Mouse (Mus musculus) hindbrain, embryonic 15.5 days (tissue): Measurements from ENCODE around the gene Fbxo39. TPM values are rescaled to one million over a fixed set of nuclear protein-coding genes. Genes with fewer than 3 reads are reported as not detected.

Source experiments
- ATAC-seq: fragments of 200-750 bp; cut with Nextera tagmentation; 2 replicates; pipeline ENCODE4 v1.8.0; 2017; ENCODE audit warnings: low read depth, moderate number of reproducible peaks, moderate TSS enrichment; ENCODE audit not compliant: low FRiP score
- H3K27ac ChIP-seq: fragments of 300-500 bp; sonication (generic); replicated peaks from 2 replicates; pipeline ENCODE4 v1.5.1; 2015; ENCODE audit warnings: mild to moderate bottlenecking, inconsistent platforms
- H3K27me3 ChIP-seq: fragments of 300-500 bp; sonication (generic); 2 replicates; pipeline ENCODE4 v1.6.1; 2015; ENCODE audit warnings: control low read depth, inconsistent platforms
- H3K36me3 ChIP-seq: fragments of 300-500 bp; sonication (generic); 2 replicates; pipeline ENCODE4 v1.6.1; 2015; ENCODE audit warnings: control low read depth, inconsistent platforms
- H3K4me1 ChIP-seq: fragments of 300-500 bp; sonication (generic); replicated peaks from 2 replicates; pipeline ENCODE4 v1.6.1; 2015; ENCODE audit warnings: control low read depth, inconsistent platforms
- H3K4me2 ChIP-seq: fragments of 300-500 bp; sonication (generic); 2 replicates; pipeline ENCODE4 v1.6.1; 2015; ENCODE audit warnings: moderate library complexity, mild to moderate bottlenecking, inconsistent platforms
- H3K4me3 ChIP-seq: fragments of 300-500 bp; sonication (generic); 2 replicates; pipeline ENCODE4 v1.5.1; 2015; ENCODE audit warnings: mild to moderate bottlenecking, inconsistent platforms
- H3K9ac ChIP-seq: fragments of 300-500 bp; sonication (generic); 2 replicates; pipeline ENCODE4 v1.6.1; 2015; ENCODE audit warnings: inconsistent platforms
- H3K9me3 ChIP-seq: fragments of 300-500 bp; sonication (generic); 2 replicates; pipeline ENCODE4 v1.6.1; 2016; ENCODE audit warnings: control low read depth, inconsistent platforms
- WGBS: fragments of 180-500 bp; shearing (Covaris S2); methylation state at CpG from one replicate; pipeline ENCODE4 v1.1.7; 2015; 5-methylcytosine and 5-hydroxymethylcytosine counted together
- polyA plus RNA-seq: library from polyadenylated mRNA; unstranded; fragments of >200 nt; fragmentation: Nextera tagmentation; extraction: Ambion mirVana; gene quantifications from 2 replicates; pipeline ENCODE4 v1.2.1, GENCODE M21; 2015

Fbxo39 gene
- polyA plus RNA-seq, 1 experiment from 2014 or later: not detected

GRCm38 (mm10) chr11:72349652-72350051 lies 35.4 kb downstream of the Fbxo39 start:
- Histone ChIP-seq H3K36me3 (no peaks in the 10 kb centered on the region), H3K4me3 (no peak overlapping the region), H3K4me1 (no peaks in the 10 kb centered on the region), H3K27me3 (no peaks in the 10 kb centered on the region), H3K9ac (no peak overlapping the region), H3K27ac (no peak overlapping the region), H3K9me3 (no peaks in the 10 kb centered on the region), H3K4me2 (no peak overlapping the region)
- 77% methylated on average over 4 of the region's 4 CpGs for WGBS
- ATAC-seq: no peak

GRCm38 (mm10) chr11:72352272-72352671 lies 38.0 kb downstream of the Fbxo39 start:
- no peak overlapping the region for H3K4me2 ChIP-seq
- H3K27me3 ChIP-seq: no peaks in the 10 kb centered on the region
- no peak for ATAC-seq
- 82% methylated on average over 1 of the region's 1 CpGs for WGBS
- no peaks in the 10 kb centered on the region for H3K9me3 ChIP-seq
- H3K36me3 ChIP-seq: no peaks in the 10 kb centered on the region
- H3K4me3 ChIP-seq: no peak overlapping the region
- no peak overlapping the region for H3K9ac ChIP-seq
- 0 out of 2 replicates have a peak, but pooled peaks cover 3% of the 10 kb centered on the region for H3K4me1 ChIP-seq
- H3K27ac ChIP-seq: no peak overlapping the region

DNA sequence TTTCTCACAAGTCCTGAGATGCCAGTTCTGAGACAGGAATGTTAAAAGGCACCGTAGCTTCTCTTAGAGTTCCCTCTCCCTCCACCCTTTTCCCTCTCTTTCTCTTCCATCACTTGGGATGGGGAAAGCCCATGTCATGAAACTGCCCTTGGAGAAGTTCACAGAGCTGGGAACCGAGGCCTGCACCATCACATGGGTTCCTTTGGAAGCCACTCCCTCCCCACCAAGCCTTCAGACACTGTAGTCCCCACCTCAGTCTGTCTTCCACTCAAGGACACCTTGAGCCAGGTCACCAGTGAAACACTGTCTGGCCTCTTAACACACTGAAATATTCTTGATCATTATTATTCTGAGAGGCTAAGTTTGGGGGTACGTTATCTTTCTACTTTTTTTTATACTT lies 38.9 kb downstream of the Fbxo39 start:
- Histone ChIP-seq H3K36me3 (no peaks in the 10 kb centered on the region), H3K9ac (no peak overlapping the region), H3K4me2 (no peak overlapping the region), H3K9me3 (no peaks in the 10 kb centered on the region), H3K4me1 (0 out of 2 replicates have a peak, but pooled peaks cover 3% of the 10 kb centered on the region), H3K27me3 (no peaks in the 10 kb centered on the region), H3K4me3 (no peak overlapping the region), H3K27ac (no peak overlapping the region)
- WGBS: 85% methylated on average over 3 of the region's 3 CpGs
- ATAC-seq: no peak

- 26% methylated on average over 20 of the region's 20 CpGs for WGBS
These were observed 40.9 kb downstream of the Fbxo39 start for GRCm38 (mm10) chr11:72354971-72355728.

GRCm38 (mm10) chr11:72361385-72362346 lies 47.4 kb downstream of the Fbxo39 start:
- peak overlapping the region; percentile 47 for H3K9ac ChIP-seq
- peak overlapping the region; percentile 53 for H3K27ac ChIP-seq
- WGBS: 7% methylated on average over 42 of the region's 42 CpGs

More at GRCm38 (mm10) chr11:72354971-72355728, 40.9 kb downstream of the Fbxo39 start:
- Histone ChIP-seq H3K4me2 (no peak overlapping the region), H3K4me3 (no peak overlapping the region), H3K9ac (no peak overlapping the region), H3K4me1 (0 out of 2 replicates have a peak, but pooled peaks cover 3% of the 10 kb centered on the region), H3K9me3 (no peaks in the 10 kb centered on the region), H3K27ac (no peak overlapping the region), H3K27me3 (no peaks in the 10 kb centered on the region), H3K36me3 (no peaks in the 10 kb centered on the region)
- no peak for ATAC-seq

GRCm38 (mm10) chr11:72362347-72362741 lies 48.1 kb downstream of the Fbxo39 start, which contains the start of gene Tekt1:
TSS of gene Tekt1 (minus strand) at chr11:72362442.
- Histone ChIP-seq H3K4me3 (peak within 1 kb of the TSS; percentile 51), H3K27ac (peak within 1 kb of the TSS; percentile 53), H3K4me1 (peaks cover 16% of the 10 kb centered on the region; the same call in 1 of the 2 replicates), H3K36me3 (no peaks in the 10 kb centered on the region), H3K9me3 (no peaks in the 10 kb centered on the region), H3K27me3 (no peaks in the 10 kb centered on the region), H3K9ac (peak within 1 kb of the TSS; percentile 47), H3K4me2 (peak within 1 kb of the TSS; percentile 91)
- WGBS: 28% methylated on average over 10 of the region's 10 CpGs
- no peak; the same call in 1 of the 2 replicates for ATAC-seq

More at GRCm38 (mm10) chr11:72361385-72362346, 47.4 kb downstream of the Fbxo39 start:
- H3K4me3 ChIP-seq: peak overlapping the region; percentile 51
- H3K4me2 ChIP-seq: peak overlapping the region; percentile 91
- H3K27me3 ChIP-seq: no peaks in the 10 kb centered on the region
- ATAC-seq: peak; percentile 94
- peaks cover 16% of the 10 kb centered on the region; the same call in 1 of the 2 replicates for H3K4me1 ChIP-seq
- no peaks in the 10 kb centered on the region for H3K9me3 ChIP-seq
- no peaks in the 10 kb centered on the region for H3K36me3 ChIP-seq

GRCm38 (mm10) chr11:72363523-72364240 lies 49.4 kb downstream of the Fbxo39 start:
- H3K4me1 ChIP-seq: peaks cover 22% of the 10 kb centered on the region; the same call in 1 of the 2 replicates
- WGBS: 69% methylated on average over 8 of the region's 8 CpGs
- ATAC-seq: no peak
- H3K36me3 ChIP-seq: no peaks in the 10 kb centered on the region
- no peaks in the 10 kb centered on the region for H3K9me3 ChIP-seq
- no peak overlapping the region for H3K4me3 ChIP-seq
- no peak overlapping the region for H3K4me2 ChIP-seq
- H3K27ac ChIP-seq: no peak overlapping the region
- H3K27me3 ChIP-seq: no peaks in the 10 kb centered on the region
- no peak overlapping the region for H3K9ac ChIP-seq

- Histone ChIP-seq H3K27me3 (no peaks in the 10 kb centered on the region), H3K36me3 (no peaks in the 10 kb centered on the region), H3K4me2 (no peak overlapping the region), H3K27ac (no peak overlapping the region), H3K4me1 (peaks cover 22% of the 10 kb centered on the region; the same call in 1 of the 2 replicates), H3K9ac (no peak overlapping the region), H3K9me3 (no peaks in the 10 kb centered on the region), H3K4me3 (no peak overlapping the region)
- 97% methylated on average over 5 of the region's 5 CpGs for WGBS
- no peak for ATAC-seq
These were observed 50.3 kb downstream of the Fbxo39 start for GRCm38 (mm10) chr11:72364526-72364925.

- H3K4me3 ChIP-seq: no peak overlapping the region
These were observed 51.9 kb downstream of the Fbxo39 start for GRCm38 (mm10) chr11:72366126-72366525.

DNA sequence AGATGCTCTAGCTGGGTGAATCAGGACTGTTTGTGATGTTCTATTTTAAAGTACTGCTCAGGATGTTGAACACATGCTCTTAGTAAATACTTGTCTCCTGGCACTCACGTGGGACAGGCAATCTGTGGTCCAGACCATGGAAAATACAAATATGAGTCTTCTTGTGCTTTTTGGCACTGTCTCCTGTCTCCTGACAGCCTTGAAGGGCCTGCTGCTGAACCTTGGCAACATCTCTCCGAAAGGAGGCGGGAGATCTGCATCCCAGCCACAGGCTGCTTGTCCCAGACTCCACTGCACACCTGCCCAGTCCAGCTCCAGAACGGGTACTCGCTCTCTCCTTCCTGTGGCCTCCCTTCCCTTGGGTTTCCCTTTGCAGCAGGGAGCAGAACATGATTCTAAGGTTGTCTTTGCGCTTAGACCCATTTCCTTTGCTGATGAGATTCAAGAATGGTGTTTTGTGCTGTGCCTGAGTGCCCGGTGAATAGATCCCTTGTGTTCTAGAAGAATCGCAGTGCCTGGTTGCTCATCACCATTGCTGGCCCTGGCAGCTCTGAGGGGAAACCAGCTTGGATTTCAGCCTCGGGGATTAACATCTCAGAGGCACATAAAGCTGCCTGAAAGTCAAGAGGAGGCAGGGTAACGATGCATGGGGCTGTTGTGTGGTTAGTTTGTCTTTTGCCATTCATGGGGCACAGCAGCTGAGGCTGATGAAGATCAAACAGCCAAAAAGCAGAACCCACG lies 53.9 kb downstream of the Fbxo39 start:
- 46% methylated on average over 11 of the region's 11 CpGs for WGBS
- H3K27ac ChIP-seq: no peak overlapping the region
- H3K36me3 ChIP-seq: no peaks in the 10 kb centered on the region
- no peaks in the 10 kb centered on the region for H3K27me3 ChIP-seq
- peaks cover 6% of the 10 kb centered on the region; the same call in 1 of the 2 replicates for H3K4me1 ChIP-seq
- H3K4me3 ChIP-seq: no peak overlapping the region
- no peak for ATAC-seq
- H3K9me3 ChIP-seq: no peaks in the 10 kb centered on the region
- no peak overlapping the region for H3K9ac ChIP-seq
- H3K4me2 ChIP-seq: no peak overlapping the region

More at GRCm38 (mm10) chr11:72366126-72366525, 51.9 kb downstream of the Fbxo39 start:
- Histone ChIP-seq H3K27ac (no peak overlapping the region), H3K27me3 (no peaks in the 10 kb centered on the region), H3K9me3 (no peaks in the 10 kb centered on the region), H3K4me1 (peaks cover 19% of the 10 kb centered on the region; the same call in 1 of the 2 replicates), H3K4me2 (no peak overlapping the region), H3K36me3 (no peaks in the 10 kb centered on the region), H3K9ac (no peak overlapping the region)
- ATAC-seq: no peak
- 84% methylated on average over 9 of the region's 9 CpGs for WGBS
